In genomic region chr19:40994057-40994585, GRCm38 (mm10) we compare ENCODE assay signal across 9 mouse cellular contexts. TPM values are rescaled to one million over a fixed set of nuclear protein-coding genes. Genes with fewer than 3 reads are reported as not detected.
DNase-seq lines count a peak whose midpoint lies in the region; ATAC-seq and TF ChIP-seq lines count a peak whose summit lies in the region.
"Had no signal": no experiment of that assay in that cellular context is flagged by ENCODE, and none has a peak within 500 bp of the region (broad histone marks: within the 10 kb centered on the region; RNA-seq: fewer than 3 reads in every experiment).

Gene Blnk (minus strand): TSS chr19:40994535.

- no peaks in the 10 kb centered on the region for H3K27me3 ChIP-seq in lung, embryonic 16.5 days (ENCODE audit: control insufficient read depth, insufficient read depth, low read depth, low read length)
- H3K27me3 ChIP-seq in forebrain, embryonic 11.5 days (ENCODE audit: control insufficient read depth, insufficient read depth, low read length) = no peaks in the 10 kb centered on the region

- peak within 1 kb of the TSS; percentile 4; the same call in 1 of the 2 replicates for H3K4me3 ChIP-seq in layer of hippocampus, adult 2 months
- H3K4me3 ChIP-seq in lung, embryonic 16.5 days (ENCODE audit: low read length) = no peak within 1 kb of the TSS
- no peak within 1 kb of the TSS for H3K4me3 ChIP-seq in forebrain, embryonic 11.5 days (ENCODE audit: low read depth, low read length)
- H3K4me3 ChIP-seq: heart, embryonic 15.5 days had no signal

- no peaks in the 10 kb centered on the region for H3K36me3 ChIP-seq in lung, embryonic 16.5 days (ENCODE audit: control insufficient read depth, insufficient read depth, low read length)
- no peaks in the 10 kb centered on the region for H3K36me3 ChIP-seq in forebrain, embryonic 11.5 days (ENCODE audit: control insufficient read depth, insufficient read depth, low read length)
- H3K36me3 ChIP-seq: heart, embryonic 15.5 days had no signal

- no peaks in the 10 kb centered on the region for H3K9me3 ChIP-seq in lung, embryonic 16.5 days (ENCODE audit: control insufficient read depth, low read length)
- no peaks in the 10 kb centered on the region for H3K9me3 ChIP-seq in forebrain, embryonic 11.5 days (ENCODE audit: control insufficient read depth, low read length)
- H3K9me3 ChIP-seq: heart, embryonic 15.5 days had no signal

- 27% methylated on average over 8 of the region's 8 CpGs for WGBS in lung, embryonic 16.5 days
- 75% methylated on average over 8 of the region's 8 CpGs for WGBS in forebrain, embryonic 11.5 days

- peak; percentile 12 to 20 for DNase-seq in cerebellum, postnatal 14 days
- no peak for DNase-seq in cerebellum, adult 11-12 months
- peak; percentile 76 to 85 for DNase-seq in heart, adult 9 months (ENCODE audit: low spot score in 2 of 2)
- peak; percentile 42 to 59 for DNase-seq in layer of hippocampus, adult 2 months (ENCODE audit: low spot score in 2 of 2)
- peak; percentile 54 to 66 for DNase-seq in spleen, postnatal 14 days (ENCODE audit: low spot score in 2 of 2)
- no peak for DNase-seq in forebrain, embryonic 11.5 days (ENCODE audit: low spot score)

- no peak within 1 kb of the TSS for H3K9ac ChIP-seq in lung, embryonic 16.5 days (ENCODE audit: low read length)
- no peak within 1 kb of the TSS for H3K9ac ChIP-seq in forebrain, embryonic 11.5 days (ENCODE audit: low read length)
- H3K9ac ChIP-seq: heart, embryonic 15.5 days had no signal

- peak within 1 kb of the TSS; percentile 71 for H3K27ac ChIP-seq in layer of hippocampus, adult 2 months
- no peak within 1 kb of the TSS for H3K27ac ChIP-seq in lung, embryonic 16.5 days (ENCODE audit: low read length)
- H3K27ac ChIP-seq in forebrain, embryonic 11.5 days (ENCODE audit: low read depth, low read length) = no peak within 1 kb of the TSS
- H3K27ac ChIP-seq: heart, embryonic 15.5 days had no signal

- peaks cover 7% of the 10 kb centered on the region for H3K4me1 ChIP-seq in lung, embryonic 16.5 days (replicated peaks; ENCODE audit: control insufficient read depth, insufficient read depth, low read length)
- no peaks in the 10 kb centered on the region for H3K4me1 ChIP-seq in forebrain, embryonic 11.5 days (replicated peaks; ENCODE audit: control insufficient read depth, insufficient read depth, low read length)
- H3K4me1 ChIP-seq: heart, embryonic 15.5 days had no signal

- no peak for TF ChIP-seq CTCF in layer of hippocampus, adult 2 months (conservative IDR thresholded peaks at IDR 0.05)

- no peak within 1 kb of the TSS for H3K4me2 ChIP-seq in lung, embryonic 16.5 days (ENCODE audit: low read depth, low read length)
- no peak within 1 kb of the TSS for H3K4me2 ChIP-seq in forebrain, embryonic 11.5 days (ENCODE audit: low read depth, low read length, severe bottlenecking)
- H3K4me2 ChIP-seq: heart, embryonic 15.5 days had no signal

- peak; percentile 75 for ATAC-seq in common myeloid progenitor, adult 5-6 weeks (replicated peaks; ENCODE audit: low read depth, poor library complexity, severe bottlenecking)
- ATAC-seq in lung, embryonic 16.5 days (ENCODE audit: low read depth) = peak; percentile 56
- ATAC-seq in forebrain, embryonic 11.5 days (replicated peaks; ENCODE audit: low FRiP score) = no peak

RNA-seq across cellular contexts. Expression of gene Blnk, which starts in this region (rescaled TPM):
- total RNA-seq in common myeloid progenitor, adult 5-6 weeks (2017) = 0.05 and 0.78 TPM in 2 replicates
- 1 to 10 TPM; 6.0 to 6.7 TPM for total RNA-seq in layer of hippocampus, adult 2 months (2021)
- polyA plus RNA-seq in lung, embryonic 16.5 days (2015; fragmentation: Nextera tagmentation; extraction: Ambion mirVana) = 0.64 and 0.69 TPM in 2 replicates
- 0.31 and 0.41 TPM in 2 replicates for polyA plus RNA-seq in forebrain, embryonic 11.5 days (2014; fragmentation: Nextera tagmentation; extraction: Ambion mirVana)

Comparison
In these comparisons a context has a peak if more than half of its experiments do, and no peak if none do; other contexts are left out.
1. DNase-seq: peak in cerebellum, postnatal 14 days (2 of 2), heart, adult 9 months (2 of 2), layer of hippocampus, adult 2 months (2 of 2) and spleen, postnatal 14 days (2 of 2); none in cerebellum, adult 11-12 months (single experiment) and forebrain, embryonic 11.5 days (single experiment).
2. Peak in ATAC-seq in common myeloid progenitor, adult 5-6 weeks; RNA of the gene not detected or under 1 TPM.
3. Peak in ATAC-seq in lung, embryonic 16.5 days; RNA of the gene not detected or under 1 TPM.